Mouse (Mus musculus) stomach, postnatal 0 days (tissue): ENCODE data around the gene Fbxl17. TPM values are rescaled to one million over a fixed set of nuclear protein-coding genes. Genes with fewer than 3 reads are reported as not detected.

Source experiments
- ATAC-seq: fragments of 200-750 bp; cut with Nextera tagmentation; 2 replicates; pipeline ENCODE4 v1.8.0; 2017; ENCODE audit not compliant: low FRiP score, low TSS enrichment
- DNase-seq: peaks from one replicate; pipeline ENCODE4 v3.0.0-alpha.2; 2016; ENCODE audit warnings: low spot score
- H3K27ac ChIP-seq: fragments of 300-500 bp; sonication (generic); replicated peaks from 2 replicates; pipeline ENCODE4 v1.5.1; 2014; ENCODE audit warnings: mild to moderate bottlenecking, control low read depth
- H3K27me3 ChIP-seq: fragments of 300-500 bp; sonication (generic); 2 replicates; pipeline ENCODE4 v1.6.1; 2014; ENCODE audit warnings: low read length; ENCODE audit not compliant: control insufficient read depth, insufficient read depth
- H3K36me3 ChIP-seq: fragments of 300-500 bp; sonication (generic); 2 replicates; pipeline ENCODE4 v1.6.1; 2014; ENCODE audit warnings: low read length, mixed read lengths; ENCODE audit not compliant: control insufficient read depth, insufficient read depth
- H3K4me1 ChIP-seq: fragments of 300-500 bp; sonication (generic); replicated peaks from 2 replicates; pipeline ENCODE4 v1.6.1; 2014; ENCODE audit warnings: antibody characterized with exemption; ENCODE audit not compliant: control insufficient read depth, insufficient read depth
- H3K4me2 ChIP-seq: fragments of 300-500 bp; sonication (generic); replicated peaks from 2 replicates; pipeline ENCODE4 v1.6.1; 2014; ENCODE audit warnings: low read depth, mild to moderate bottlenecking, control low read depth, moderate library complexity
- H3K4me3 ChIP-seq: fragments of 300-500 bp; sonication (generic); 2 replicates; pipeline ENCODE4 v1.5.1; 2014; ENCODE audit warnings: low read depth, low read length, control low read depth
- H3K9ac ChIP-seq: fragments of 300-500 bp; sonication (generic); 2 replicates; pipeline ENCODE4 v1.6.1; 2014; ENCODE audit warnings: mild to moderate bottlenecking, low read length, control low read depth, mixed read lengths
- H3K9me3 ChIP-seq: fragments of 300-500 bp; sonication (generic); 2 replicates; pipeline ENCODE4 v1.6.1; 2016; ENCODE audit warnings: low read length; ENCODE audit not compliant: control insufficient read depth
- CTCF ChIP-seq: IDR thresholded peaks from 2 replicates; pipeline ENCODE4 v1.5.1; 2016; ENCODE audit warnings: antibody characterized with exemption, low read depth, mild to moderate bottlenecking, moderate library complexity
- EP300 ChIP-seq: optimal IDR thresholded peaks from 2 replicates; pipeline ENCODE3; 2016; ENCODE audit warnings: antibody characterized with exemption
- WGBS: fragments of 180-500 bp; shearing (Covaris S2); extraction: QIAGEN DNeasy Blood & Tissue Kit; methylation state at CpG from one replicate; pipeline ENCODE4 v1.1.7; 2014; 5-methylcytosine and 5-hydroxymethylcytosine counted together
- polyA plus RNA-seq: library from polyadenylated mRNA; unstranded; fragments of >200 nt; fragmentation: Nextera tagmentation; extraction: Ambion mirVana; gene quantifications from 2 replicates; pipeline ENCODE4 v1.2.1, GENCODE M21; 2015

Fbxl17 gene
- polyA plus RNA-seq, 1 experiment from 2014 or later = 3.6 TPM

GRCm38 (mm10) chr17:63017605-63018167, 482.1 kb downstream of the Fbxl17 start:
- WGBS = 90% methylated on average over 3 of the region's 3 CpGs
- TF ChIP-seq CTCF (no peak), EP300 (no peak)
- no peaks in the 10 kb centered on the region for H3K27me3 ChIP-seq

DNA sequence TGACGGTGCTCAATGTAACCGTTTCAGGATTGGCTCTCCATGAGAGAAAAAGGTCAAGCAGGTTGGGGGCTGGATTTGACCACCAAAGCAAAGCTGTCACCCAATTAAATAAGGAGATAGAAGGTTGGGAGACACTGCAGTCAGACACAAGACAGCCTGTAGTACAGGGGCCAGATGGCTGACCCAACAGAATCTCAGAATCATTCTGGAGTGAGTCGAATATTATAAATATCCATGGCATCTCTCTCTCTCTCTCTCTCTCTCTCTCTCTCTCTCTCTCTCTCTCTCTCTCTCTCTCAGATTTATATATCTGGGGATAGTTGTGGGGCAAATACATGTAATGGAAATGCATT, 487.3 kb downstream of the Fbxl17 start:
- ATAC-seq (no peak), DNase-seq (no peak)
- Histone ChIP-seq H3K27me3 (no peaks in the 10 kb centered on the region), H3K4me1 (no peaks in the 10 kb centered on the region), H3K4me2 (no peak overlapping the region), H3K4me3 (no peak overlapping the region), H3K36me3 (no peaks in the 10 kb centered on the region), H3K9ac (no peak overlapping the region), H3K9me3 (no peaks in the 10 kb centered on the region), H3K27ac (no peak overlapping the region)
- WGBS = 44% methylated on average over 3 of the region's 3 CpGs
- TF ChIP-seq CTCF (no peak), EP300 (no peak)

More at GRCm38 (mm10) chr17:63017605-63018167, 482.1 kb downstream of the Fbxl17 start:
- ATAC-seq = no peak
- no peak overlapping the region for H3K27ac ChIP-seq
- H3K9ac ChIP-seq = no peak overlapping the region
- DNase-seq = no peak
- no peak overlapping the region for H3K4me2 ChIP-seq
- no peak overlapping the region for H3K4me3 ChIP-seq
- H3K4me1 ChIP-seq = no peaks in the 10 kb centered on the region
- H3K9me3 ChIP-seq = no peaks in the 10 kb centered on the region
- no peaks in the 10 kb centered on the region for H3K36me3 ChIP-seq

DNA sequence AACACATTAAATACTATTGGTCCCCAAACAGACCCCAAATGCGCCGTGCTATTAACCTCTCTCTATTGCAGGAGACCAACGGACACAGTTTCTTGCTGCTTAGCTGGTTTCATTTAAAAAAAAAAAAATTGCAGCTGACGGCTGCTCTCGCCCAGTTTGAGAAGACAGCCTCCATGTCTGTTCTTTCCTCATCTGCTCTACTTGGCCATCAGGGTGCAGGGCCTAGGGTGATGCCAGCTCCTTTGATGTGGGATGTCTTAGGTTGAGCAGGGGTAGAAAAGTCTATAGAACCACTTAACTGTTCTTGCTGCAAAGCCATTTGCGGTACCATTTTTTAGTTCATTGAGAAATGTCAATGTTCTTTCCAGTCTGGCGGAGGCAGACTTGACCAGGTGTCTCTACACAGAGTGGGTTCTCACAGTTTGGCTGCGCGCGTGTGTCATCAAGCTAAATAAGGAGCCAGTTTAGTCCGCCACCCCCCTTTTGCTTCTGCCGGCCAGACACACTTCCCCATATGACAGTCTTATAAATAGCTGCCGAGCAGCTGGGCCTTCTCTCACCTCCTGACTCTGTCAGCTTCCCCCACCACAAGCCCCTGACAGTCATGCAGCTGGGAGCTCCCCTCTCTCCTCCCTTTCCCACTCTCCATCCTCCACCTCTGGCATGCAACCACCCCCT, 487.8 kb downstream of the Fbxl17 start:
- Histone ChIP-seq H3K4me1 (no peaks in the 10 kb centered on the region), H3K9ac (no peak overlapping the region), H3K9me3 (no peaks in the 10 kb centered on the region), H3K4me3 (no peak overlapping the region), H3K4me2 (no peak overlapping the region), H3K36me3 (no peaks in the 10 kb centered on the region), H3K27me3 (no peaks in the 10 kb centered on the region), H3K27ac (no peak overlapping the region)
- 53% methylated on average over 13 of the region's 13 CpGs for WGBS
- TF ChIP-seq CTCF (no peak), EP300 (no peak)
- DNase-seq (peak; percentile 23), ATAC-seq (peak; percentile 66; the same call in 1 of the 2 replicates)

- Histone ChIP-seq H3K27me3 (no peaks in the 10 kb centered on the region), H3K9me3 (no peaks in the 10 kb centered on the region), H3K4me1 (no peaks in the 10 kb centered on the region), H3K9ac (no peak overlapping the region), H3K4me3 (no peak overlapping the region), H3K27ac (no peak overlapping the region), H3K4me2 (no peak overlapping the region), H3K36me3 (no peaks in the 10 kb centered on the region)
- no peak for TF ChIP-seq CTCF
- no peak for DNase-seq
- WGBS = 76% methylated on average over 10 of the region's 10 CpGs
- ATAC-seq = no peak
Observed at GRCm38 (mm10) chr17:63010830-63011229, 489.0 kb downstream of the Fbxl17 start.

GRCm38 (mm10) chr17:63008788-63009187, 491.0 kb downstream of the Fbxl17 start:
- DNase-seq (no peak), ATAC-seq (no peak)
- Histone ChIP-seq H3K27me3 (no peaks in the 10 kb centered on the region), H3K27ac (no peak overlapping the region), H3K36me3 (no peaks in the 10 kb centered on the region), H3K4me1 (no peaks in the 10 kb centered on the region), H3K4me3 (no peak overlapping the region), H3K4me2 (no peak overlapping the region), H3K9me3 (no peaks in the 10 kb centered on the region), H3K9ac (no peak overlapping the region)
- WGBS = 61% methylated on average over 4 of the region's 4 CpGs
- TF ChIP-seq EP300 (no peak), CTCF (no peak)

- H3K27ac ChIP-seq = no peak overlapping the region
- TF ChIP-seq CTCF (no peak), EP300 (no peak)
- H3K27me3 ChIP-seq = no peaks in the 10 kb centered on the region
- H3K9ac ChIP-seq = no peak overlapping the region
- H3K4me2 ChIP-seq = no peak overlapping the region
- H3K36me3 ChIP-seq = no peaks in the 10 kb centered on the region
- 56% methylated on average over 5 of the region's 5 CpGs for WGBS
- H3K9me3 ChIP-seq = no peaks in the 10 kb centered on the region
- H3K4me1 ChIP-seq = no peaks in the 10 kb centered on the region
- DNase-seq = no peak
- no peak overlapping the region for H3K4me3 ChIP-seq
- ATAC-seq = peak; percentile 51; the same call in 1 of the 2 replicates
Observed at GRCm38 (mm10) chr17:63008277-63008676, 491.5 kb downstream of the Fbxl17 start.
